Mouse (Mus musculus): ENCODE measurements around the gene Slc30a10.

DNA sequence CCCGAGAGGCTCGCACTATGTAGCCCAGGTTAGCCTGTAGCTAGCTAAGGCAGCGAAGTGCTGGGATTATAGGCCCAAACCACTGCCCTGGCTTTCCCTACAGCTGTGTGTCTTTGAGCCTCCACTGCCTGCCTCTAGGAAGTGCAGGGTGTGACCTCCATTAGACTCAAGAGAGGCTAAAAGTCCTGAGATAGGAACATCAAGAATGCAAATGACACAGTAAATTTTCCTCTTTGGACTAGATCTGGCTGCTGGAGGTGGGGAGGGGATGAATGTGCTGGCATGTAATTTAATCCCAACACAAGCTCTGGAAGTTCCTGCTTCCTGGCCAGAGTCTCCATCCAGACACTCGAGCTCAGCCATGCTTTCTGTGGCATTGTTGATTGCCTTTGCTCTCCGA, 5.4 kb downstream of the Slc30a10 start:
- TF ChIP-seq CTCF (IDR thresholded peaks at IDR 0.05; ENCODE audit: extremely low read depth, insufficient read length, insufficient replicate concordance, low read depth, low read length), result no peak
- no peak for TF ChIP-seq POLR2A (IDR thresholded peaks at IDR 0.05; ENCODE audit: low read depth, low read length)

Measured in small intestine, adult 2 months (tissue).